Mouse (Mus musculus): Measurements from ENCODE around the gene Dip2a. TPM values are rescaled to one million over a fixed set of nuclear protein-coding genes. Genes with fewer than 3 reads are reported as not detected.
A peak's percentile ranks its signal among the peaks of the same experiment; 100 is the strongest.

Dip2a gene
- polyA plus RNA-seq, 1 experiment from 2014 or later = 16.1 TPM

DNA sequence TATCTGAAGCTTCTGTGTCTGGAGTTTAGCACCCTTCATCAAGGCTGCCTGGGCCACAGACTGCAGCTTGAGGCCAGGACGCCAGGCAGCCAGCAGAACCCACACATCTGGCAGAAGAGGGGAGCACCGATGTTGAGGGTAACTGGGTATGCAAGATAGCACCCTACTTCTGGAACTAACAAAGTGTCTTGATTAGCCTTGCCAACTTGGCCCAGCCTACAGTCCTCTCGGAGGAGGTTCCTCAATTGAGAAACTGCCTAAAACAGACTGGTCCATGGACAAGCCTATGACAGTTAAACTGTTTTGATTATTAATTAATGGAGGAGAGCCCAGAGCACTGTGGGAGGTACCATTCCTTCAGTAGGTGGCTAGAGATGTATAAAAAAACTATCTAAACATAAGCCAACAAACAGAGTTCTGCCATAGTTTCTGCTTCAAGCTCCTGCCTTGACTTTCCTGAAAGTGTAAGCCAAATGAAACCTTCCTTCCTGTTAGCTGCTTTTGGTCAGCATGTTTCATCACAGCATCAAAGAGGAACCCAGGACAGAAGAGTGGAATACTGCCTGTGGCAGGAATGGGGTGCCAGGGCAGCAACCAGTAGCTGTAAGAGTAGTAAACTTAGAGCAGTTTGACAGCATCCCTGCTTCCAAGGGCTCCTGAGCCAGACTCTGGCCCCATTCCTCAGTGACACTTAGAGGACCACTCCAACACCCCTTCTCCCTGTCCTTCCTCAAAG lies 55.0 kb downstream of the Dip2a start:
- no peak overlapping the region for H3K27ac ChIP-seq
- H3K4me2 ChIP-seq (replicated peaks) = no peak overlapping the region
- 96% methylated on average over 3 of the region's 3 CpGs for WGBS
- no peak overlapping the region for H3K9ac ChIP-seq
- H3K9me3 ChIP-seq (replicated peaks) = no peaks in the 10 kb centered on the region
- H3K4me3 ChIP-seq = no peak overlapping the region
- no peak for ATAC-seq (ENCODE audit: low FRiP score)
- H3K36me3 ChIP-seq = peaks cover 90% of the 10 kb centered on the region
- no peaks in the 10 kb centered on the region for H3K27me3 ChIP-seq
- no peaks in the 10 kb centered on the region for H3K4me1 ChIP-seq

DNA sequence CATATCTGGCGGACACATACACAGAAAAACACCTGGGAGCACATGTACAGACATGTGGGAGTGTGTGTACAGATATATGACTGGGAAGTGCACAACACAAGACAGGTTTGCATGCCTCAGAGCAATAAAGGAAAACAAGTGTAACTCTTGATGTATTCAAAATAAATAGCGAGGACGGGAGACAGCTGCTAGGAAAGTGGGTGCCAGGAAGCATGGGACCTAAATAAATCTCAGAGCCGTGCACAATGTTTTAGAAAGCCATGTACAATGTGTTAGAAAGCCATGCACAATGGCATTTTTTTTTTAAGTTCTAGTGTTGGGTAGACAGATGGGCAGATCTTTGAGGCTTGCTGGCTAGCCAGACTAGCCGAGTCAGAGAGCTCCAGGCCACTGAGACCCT lies 56.0 kb downstream of the Dip2a start:
- H3K9me3 ChIP-seq (replicated peaks) = no peaks in the 10 kb centered on the region
- peaks cover 90% of the 10 kb centered on the region for H3K36me3 ChIP-seq
- H3K4me2 ChIP-seq (replicated peaks) = no peak overlapping the region
- no peaks in the 10 kb centered on the region for H3K27me3 ChIP-seq
- WGBS = 92% methylated on average over 5 of the region's 5 CpGs
- H3K9ac ChIP-seq = no peak overlapping the region
- H3K27ac ChIP-seq = no peak overlapping the region
- no peak overlapping the region for H3K4me3 ChIP-seq
- no peak for ATAC-seq (ENCODE audit: low FRiP score)
- H3K4me1 ChIP-seq = no peaks in the 10 kb centered on the region

DNA sequence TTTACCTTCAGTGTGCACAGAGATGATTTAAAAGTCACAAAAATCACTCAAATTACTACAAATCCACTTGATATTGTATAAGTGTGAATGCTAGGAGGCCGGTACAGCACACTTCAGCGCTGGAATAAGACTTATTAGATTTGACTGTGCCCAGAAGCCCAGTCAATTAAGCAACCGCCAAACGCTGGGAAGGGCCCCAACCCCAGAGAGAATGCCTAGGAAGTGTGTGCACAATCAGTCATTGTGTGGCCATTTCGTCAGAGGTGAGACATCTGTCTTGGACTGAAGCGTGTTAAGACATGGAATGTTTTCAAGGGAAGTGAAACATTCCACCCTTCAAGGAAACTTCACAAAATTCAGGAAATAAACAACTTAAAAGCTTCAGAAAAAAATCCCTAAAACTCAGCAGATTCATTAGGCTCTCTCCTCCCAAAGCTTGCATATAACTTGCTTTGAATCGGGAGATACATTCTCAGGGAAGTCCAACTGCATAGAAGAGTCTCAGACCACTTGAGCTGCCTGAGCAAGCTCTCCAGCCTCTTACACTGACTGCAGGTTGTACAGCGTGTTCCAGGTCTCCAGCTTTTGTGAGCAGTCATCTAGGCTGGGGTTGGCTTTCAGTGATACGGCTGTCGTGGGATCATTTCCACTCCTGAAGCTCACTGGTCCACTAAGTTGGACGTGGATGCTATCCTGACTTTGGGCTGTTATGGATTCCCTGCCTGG lies 56.7 kb downstream of the Dip2a start:
- ATAC-seq (ENCODE audit: low FRiP score) = no peak
- WGBS = 80% methylated on average over 11 of the region's 11 CpGs

DNA sequence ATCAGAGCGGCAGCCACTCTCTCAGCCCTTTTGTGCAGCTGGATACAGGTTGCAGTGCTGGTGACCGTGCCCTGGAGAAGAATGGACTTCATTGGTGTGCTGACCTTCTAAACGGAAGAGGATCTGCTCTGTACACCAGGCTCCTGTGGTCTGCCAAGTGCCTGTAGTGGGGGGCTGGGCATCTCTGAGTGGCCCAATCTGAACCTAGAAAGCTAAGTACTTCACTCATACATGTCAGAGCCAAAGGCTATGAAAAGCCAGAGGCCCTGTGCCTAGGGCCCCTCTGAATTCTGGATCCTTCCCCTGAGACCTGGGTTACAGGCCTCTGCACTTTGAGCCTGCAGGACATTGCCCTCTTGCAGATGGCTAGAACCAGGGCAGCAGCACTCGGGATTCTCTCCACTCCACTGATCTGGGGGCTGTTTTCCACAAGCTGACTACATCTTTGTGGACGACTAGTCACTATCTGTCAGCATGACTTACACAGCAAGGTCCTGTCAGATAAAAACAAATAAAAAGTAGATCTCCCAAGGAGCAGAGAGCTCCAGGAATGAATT lies 66.5 kb downstream of the Dip2a start:
- Histone ChIP-seq H3K36me3 (peaks cover 73% of the 10 kb centered on the region), H3K4me1 (no peaks in the 10 kb centered on the region)
- 79% methylated on average over 5 of the region's 5 CpGs for WGBS

More for the DNA sequence above, 56.7 kb downstream of the Dip2a start:
- Histone ChIP-seq H3K9me3 (replicated peaks) (no peaks in the 10 kb centered on the region), H3K27me3 (no peaks in the 10 kb centered on the region), H3K4me1 (no peaks in the 10 kb centered on the region), H3K9ac (no peak overlapping the region), H3K4me2 (replicated peaks) (no peak overlapping the region), H3K27ac (no peak overlapping the region), H3K4me3 (no peak overlapping the region), H3K36me3 (peaks cover 90% of the 10 kb centered on the region)

DNA sequence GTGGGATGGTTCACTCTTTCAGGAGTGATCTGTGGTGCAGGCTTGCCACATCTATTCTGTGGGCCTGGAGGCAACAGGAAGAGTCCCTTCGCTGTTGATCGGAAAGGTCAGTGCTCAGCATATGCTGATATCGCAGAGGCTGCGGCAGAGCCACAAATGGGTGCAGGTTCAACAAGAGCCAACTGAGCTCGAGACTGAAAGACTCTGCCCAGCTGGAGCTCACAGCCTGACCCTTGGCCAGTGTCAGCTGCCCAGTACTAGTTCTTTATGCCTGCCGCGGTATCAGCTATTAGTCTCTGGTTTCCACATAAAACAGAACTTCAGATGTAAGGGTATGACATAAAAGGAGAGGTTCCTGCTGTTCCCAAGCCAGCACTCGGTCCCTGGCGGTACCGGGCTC lies 69.8 kb downstream of the Dip2a start:
- Histone ChIP-seq H3K27ac (no peak overlapping the region), H3K9me3 (replicated peaks) (no peaks in the 10 kb centered on the region), H3K4me3 (no peak overlapping the region), H3K4me1 (no peaks in the 10 kb centered on the region), H3K36me3 (peaks cover 70% of the 10 kb centered on the region), H3K4me2 (replicated peaks) (no peak overlapping the region), H3K9ac (no peak overlapping the region), H3K27me3 (no peaks in the 10 kb centered on the region)
- no peak for ATAC-seq (ENCODE audit: low FRiP score)
- 83% methylated on average over 10 of the region's 10 CpGs for WGBS

More for the DNA sequence above, 66.5 kb downstream of the Dip2a start:
- Histone ChIP-seq H3K27ac (no peak overlapping the region), H3K27me3 (no peaks in the 10 kb centered on the region), H3K9me3 (replicated peaks) (no peaks in the 10 kb centered on the region), H3K4me2 (replicated peaks) (no peak overlapping the region), H3K9ac (no peak overlapping the region), H3K4me3 (no peak overlapping the region)
- no peak for ATAC-seq (ENCODE audit: low FRiP score)

DNA sequence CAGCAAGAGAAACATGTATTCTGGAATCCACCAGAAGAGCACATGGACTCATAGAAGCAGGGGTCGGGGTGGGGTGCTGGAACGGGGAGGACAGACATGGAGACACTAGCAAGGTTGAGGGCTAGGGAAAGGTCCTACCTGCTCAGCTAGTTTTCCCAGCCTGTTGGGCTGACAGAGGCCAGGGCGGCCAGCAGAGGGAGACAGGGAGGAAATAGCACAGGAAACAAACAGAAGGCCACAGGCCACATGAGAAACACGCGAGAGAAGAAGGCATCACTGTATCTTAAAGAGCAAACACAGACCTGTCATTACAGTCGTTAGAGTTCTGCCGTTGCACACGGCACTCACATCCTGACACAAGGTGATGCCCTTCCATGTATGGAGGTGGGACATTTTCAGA lies 73.9 kb downstream of the Dip2a start:
- no peaks in the 10 kb centered on the region for H3K4me1 ChIP-seq
- no peak overlapping the region for H3K4me2 ChIP-seq (replicated peaks)
- WGBS = 56% methylated on average over 8 of the region's 8 CpGs
- H3K9ac ChIP-seq = no peak overlapping the region
- no peak overlapping the region for H3K27ac ChIP-seq
- no peaks in the 10 kb centered on the region for H3K27me3 ChIP-seq
- H3K4me3 ChIP-seq = no peak overlapping the region
- H3K36me3 ChIP-seq = peaks cover 85% of the 10 kb centered on the region
- ATAC-seq (ENCODE audit: low FRiP score) = no peak
- H3K9me3 ChIP-seq (replicated peaks) = no peaks in the 10 kb centered on the region

DNA sequence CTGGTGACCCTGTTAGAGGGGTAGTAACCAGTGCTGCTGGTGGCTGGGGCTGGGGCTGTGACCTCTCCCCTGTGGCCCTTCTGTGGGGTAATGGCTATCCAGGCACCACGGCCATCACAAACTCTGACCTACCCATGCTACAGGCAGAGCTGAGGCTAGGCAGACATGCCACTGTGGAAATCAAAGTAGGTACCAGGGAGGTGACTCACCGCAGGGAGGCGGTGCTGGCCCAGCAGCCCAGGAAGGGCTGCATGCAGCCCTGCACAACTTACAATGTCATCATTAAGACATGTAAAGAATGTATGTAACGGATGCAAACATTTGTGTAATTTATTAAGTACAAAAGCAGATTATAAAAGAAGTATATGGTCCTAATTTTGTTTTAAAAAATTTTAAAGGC lies 82.7 kb downstream of the Dip2a start:
- Histone ChIP-seq H3K4me3 (no peak overlapping the region), H3K4me2 (replicated peaks) (no peak overlapping the region), H3K27me3 (no peaks in the 10 kb centered on the region), H3K9ac (no peak overlapping the region), H3K4me1 (peaks cover 5% of the 10 kb centered on the region; the same call in 1 of the 2 replicates), H3K36me3 (peaks cover 34% of the 10 kb centered on the region), H3K27ac (no peak overlapping the region), H3K9me3 (replicated peaks) (no peaks in the 10 kb centered on the region)
- no peak for ATAC-seq (ENCODE audit: low FRiP score)
- WGBS = 71% methylated on average over 4 of the region's 4 CpGs

DNA sequence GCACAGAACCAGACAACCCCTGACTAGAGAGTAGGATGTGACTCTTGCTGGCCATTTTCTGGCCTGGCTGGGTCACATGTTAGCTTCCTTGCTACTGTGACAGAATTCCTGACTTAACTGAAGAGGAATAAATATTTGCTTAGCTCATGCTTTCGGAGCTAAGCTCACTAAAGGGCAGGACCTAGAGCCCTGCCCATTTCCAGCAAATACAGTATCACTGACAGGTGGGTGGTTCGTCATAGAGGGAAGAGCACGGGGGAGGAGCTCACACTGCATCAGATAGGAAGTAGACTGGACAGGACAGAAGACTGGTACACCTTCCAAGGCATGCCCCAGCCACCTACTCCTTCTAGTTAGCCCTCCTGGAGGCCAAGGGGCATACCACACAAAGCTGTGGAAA lies 83.6 kb downstream of the Dip2a start:
- no peak overlapping the region for H3K4me2 ChIP-seq (replicated peaks)
- H3K36me3 ChIP-seq = peaks cover 28% of the 10 kb centered on the region
- WGBS = 81% methylated on average over 3 of the region's 3 CpGs
- H3K9ac ChIP-seq = no peak overlapping the region
- no peaks in the 10 kb centered on the region for H3K9me3 ChIP-seq (replicated peaks)
- no peak overlapping the region for H3K27ac ChIP-seq
- 0 out of 2 replicates have a peak, but pooled peaks have one; percentile 32 for ATAC-seq (ENCODE audit: low FRiP score)
- H3K27me3 ChIP-seq = no peaks in the 10 kb centered on the region
- no peak overlapping the region for H3K4me3 ChIP-seq
- H3K4me1 ChIP-seq = peaks cover 5% of the 10 kb centered on the region; the same call in 1 of the 2 replicates

DNA sequence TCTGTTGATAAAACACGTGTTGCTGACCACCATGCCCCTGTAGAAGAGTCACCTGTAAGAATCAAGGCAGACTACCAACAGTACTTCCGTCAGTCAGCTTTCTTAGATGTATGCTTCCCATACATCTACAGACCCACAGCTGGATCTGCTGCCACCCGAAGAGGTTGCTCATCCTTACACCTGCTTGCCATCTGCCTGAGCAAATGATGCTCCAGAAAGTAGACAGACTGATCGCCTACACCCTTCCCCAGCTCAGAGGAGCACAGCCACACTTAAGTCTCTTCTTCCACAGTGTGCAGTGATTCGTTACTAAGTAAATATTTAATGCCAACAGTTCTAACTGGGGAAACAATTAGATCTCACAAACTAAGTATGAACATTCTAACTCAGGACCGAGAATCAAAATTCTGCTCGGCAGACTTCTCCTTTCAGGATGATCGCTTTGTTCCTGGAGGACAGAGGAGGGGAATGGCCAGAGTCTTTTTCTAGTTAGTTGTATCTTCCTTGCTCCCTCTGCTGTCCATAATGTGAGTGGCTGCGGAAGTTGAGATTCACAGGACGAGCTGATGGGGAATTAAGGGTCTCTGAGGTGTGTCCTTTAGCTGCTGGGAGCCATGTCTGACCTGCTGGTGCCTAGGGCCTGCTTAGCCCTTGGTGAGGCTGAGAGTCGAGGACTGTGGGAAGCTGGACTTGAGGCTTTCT lies 84.6 kb downstream of the Dip2a start:
- no peaks in the 10 kb centered on the region for H3K27me3 ChIP-seq
- peaks cover 7% of the 10 kb centered on the region; the same call in 1 of the 2 replicates for H3K4me1 ChIP-seq
- H3K36me3 ChIP-seq = peaks cover 19% of the 10 kb centered on the region
- no peak overlapping the region for H3K27ac ChIP-seq
- H3K4me3 ChIP-seq = no peak overlapping the region
- no peak overlapping the region for H3K4me2 ChIP-seq (replicated peaks)
- no peak overlapping the region for H3K9ac ChIP-seq
- no peaks in the 10 kb centered on the region for H3K9me3 ChIP-seq (replicated peaks)
- 52% methylated on average over 11 of the region's 11 CpGs for WGBS
- no peak for ATAC-seq (ENCODE audit: low FRiP score)

DNA sequence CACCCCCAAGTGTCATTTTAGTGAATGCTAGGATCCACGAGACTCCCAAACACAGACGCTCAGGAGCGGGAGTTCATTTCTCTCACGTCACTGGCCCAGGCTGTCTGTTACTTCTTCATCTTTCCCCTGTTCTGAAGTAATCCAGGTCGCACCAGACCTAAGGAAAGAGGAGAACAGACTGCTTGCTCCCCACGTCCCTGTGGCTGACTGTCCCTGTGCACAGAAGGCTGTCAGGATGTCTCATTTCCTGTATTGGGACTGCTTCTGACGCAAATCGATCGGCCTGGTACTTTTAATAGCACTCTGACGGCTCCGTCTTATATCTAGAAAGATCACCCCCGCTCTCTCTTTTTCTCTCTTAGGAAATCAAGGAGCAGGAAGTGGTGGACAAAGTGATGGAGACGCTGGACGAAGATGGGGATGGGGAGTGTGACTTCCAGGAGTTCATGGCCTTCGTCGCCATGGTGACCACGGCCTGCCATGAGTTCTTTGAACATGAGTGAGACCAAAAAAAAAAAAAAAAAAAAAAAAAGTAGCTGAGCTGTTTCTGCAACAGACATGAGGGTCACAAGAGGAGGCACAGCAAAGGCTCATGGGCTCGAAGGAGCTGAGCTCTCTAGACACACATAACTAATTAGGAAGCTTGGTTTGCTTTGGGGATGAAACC lies 85.4 kb downstream of the Dip2a start:
- no peaks in the 10 kb centered on the region for H3K27me3 ChIP-seq
- H3K27ac ChIP-seq = no peak overlapping the region
- H3K9ac ChIP-seq = no peak overlapping the region
- no peaks in the 10 kb centered on the region for H3K9me3 ChIP-seq (replicated peaks)
- H3K4me2 ChIP-seq (replicated peaks) = no peak overlapping the region
- peaks cover 8% of the 10 kb centered on the region; the same call in 1 of the 2 replicates for H3K4me1 ChIP-seq
- peaks cover 11% of the 10 kb centered on the region; the same call in 1 of the 2 replicates for H3K36me3 ChIP-seq
- H3K4me3 ChIP-seq = no peak overlapping the region
- ATAC-seq (ENCODE audit: low FRiP score) = no peak
- 66% methylated on average over 18 of the region's 18 CpGs for WGBS

DNA sequence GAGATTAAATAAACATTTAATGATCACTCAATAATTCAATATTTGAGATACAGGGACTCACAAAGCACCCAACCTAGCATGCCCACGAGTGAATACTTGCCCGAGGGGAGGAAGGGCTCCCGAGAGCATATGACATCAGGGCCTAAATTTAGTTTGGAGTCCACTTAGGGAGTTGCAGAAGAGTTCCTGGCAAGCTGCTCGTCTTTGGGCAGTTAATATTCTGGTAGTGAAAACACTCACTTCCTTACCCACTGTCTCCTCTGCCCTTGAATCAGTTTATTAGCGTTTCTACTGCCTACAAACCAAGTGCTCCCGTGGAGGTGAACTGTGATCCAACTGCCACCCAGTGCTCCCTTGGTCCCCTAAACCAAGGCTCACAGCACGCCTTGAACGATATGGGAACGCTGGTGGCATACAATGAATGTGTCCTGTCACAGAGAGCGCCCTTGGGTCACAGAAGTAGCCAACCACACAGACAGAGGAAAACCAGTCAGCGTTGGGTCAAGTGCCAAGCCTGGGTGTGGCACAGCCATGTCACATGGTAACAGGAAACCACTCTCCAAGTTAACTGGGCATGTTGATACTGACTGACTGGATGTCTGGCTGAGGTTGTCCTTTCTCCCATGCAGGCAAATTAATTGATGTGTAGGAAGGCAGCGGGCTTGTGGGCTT lies 87.2 kb downstream of the Dip2a start:
- H3K4me2 ChIP-seq (replicated peaks) = no peak overlapping the region
- H3K4me3 ChIP-seq = no peak overlapping the region
- H3K9ac ChIP-seq = no peak overlapping the region
- no peak overlapping the region for H3K27ac ChIP-seq
- ATAC-seq (ENCODE audit: low FRiP score) = no peak
- 84% methylated on average over 12 of the region's 12 CpGs for WGBS
- H3K9me3 ChIP-seq (replicated peaks) = no peaks in the 10 kb centered on the region
- H3K36me3 ChIP-seq = peaks cover 4% of the 10 kb centered on the region; the same call in 1 of the 2 replicates
- H3K4me1 ChIP-seq = peaks cover 13% of the 10 kb centered on the region; the same call in 1 of the 2 replicates
- H3K27me3 ChIP-seq = no peaks in the 10 kb centered on the region

All from hindbrain, embryonic 12.5 days (tissue).